Mouse (Mus musculus): ENCODE results near the gene Vta1. TPM values are rescaled to one million over a fixed set of nuclear protein-coding genes. Genes with fewer than 3 reads are reported as not detected.

The Vta1 gene
- polyA plus RNA-seq, 1 experiment from 2014 or later: 91.8 TPM

DNA sequence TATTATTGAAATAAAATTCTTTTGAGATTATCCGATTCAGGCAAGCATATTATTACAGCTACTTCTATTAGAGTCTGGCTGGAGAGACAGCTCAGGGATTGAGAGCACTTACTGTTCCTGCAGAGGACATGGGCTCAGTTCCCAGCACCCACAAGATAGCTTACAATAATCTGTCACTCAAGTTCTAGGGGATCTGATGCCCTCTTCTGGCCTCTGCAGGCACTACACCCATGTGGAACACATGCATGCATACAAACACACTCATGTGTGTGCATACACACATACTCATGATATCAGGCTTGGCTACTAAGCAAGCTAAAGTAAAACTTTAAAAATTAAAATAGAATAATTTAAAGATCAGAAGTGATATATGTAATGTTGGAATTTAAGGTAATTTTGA, 19.7 kb downstream of the Vta1 start:
- Histone ChIP-seq H3K4me1 (ENCODE audit: control insufficient read depth, insufficient read depth, low read length) (no peaks in the 10 kb centered on the region), H3K9me3 (replicated peaks; ENCODE audit: control insufficient read depth, low read length) (no peaks in the 10 kb centered on the region), H3K27me3 (ENCODE audit: control insufficient read depth, insufficient read depth, low read length) (no peaks in the 10 kb centered on the region), H3K9ac (ENCODE audit: low read depth, low read length) (no peak overlapping the region), H3K4me2 (no peak overlapping the region), H3K4me3 (ENCODE audit: low read depth, low read length) (no peak overlapping the region), H3K27ac (ENCODE audit: low read depth, low read length) (no peak overlapping the region), H3K36me3 (ENCODE audit: control insufficient read depth, insufficient read depth, low read length) (no peaks in the 10 kb centered on the region)
- 94% methylated on average over 1 of the region's 1 CpGs for WGBS (ENCODE audit: insufficient replicate concordance)
- no peak for ATAC-seq (replicated peaks; ENCODE audit: insufficient number of reproducible peaks, low FRiP score, low TSS enrichment)

GRCm38 (mm10) chr10:14666147-14666546, 39.2 kb downstream of the Vta1 start:
- ATAC-seq (replicated peaks; ENCODE audit: insufficient number of reproducible peaks, low FRiP score, low TSS enrichment): no peak
- Histone ChIP-seq H3K27me3 (ENCODE audit: control insufficient read depth, insufficient read depth, low read length) (no peaks in the 10 kb centered on the region), H3K4me2 (no peak overlapping the region), H3K9me3 (replicated peaks; ENCODE audit: control insufficient read depth, low read length) (no peaks in the 10 kb centered on the region), H3K36me3 (ENCODE audit: control insufficient read depth, insufficient read depth, low read length) (peaks cover 7% of the 10 kb centered on the region), H3K4me1 (ENCODE audit: control insufficient read depth, insufficient read depth, low read length) (no peaks in the 10 kb centered on the region), H3K27ac (ENCODE audit: low read depth, low read length) (no peak overlapping the region), H3K4me3 (ENCODE audit: low read depth, low read length) (no peak overlapping the region), H3K9ac (ENCODE audit: low read depth, low read length) (no peak overlapping the region)
- 83% methylated on average over 2 of the region's 2 CpGs for WGBS (ENCODE audit: insufficient replicate concordance)

DNA sequence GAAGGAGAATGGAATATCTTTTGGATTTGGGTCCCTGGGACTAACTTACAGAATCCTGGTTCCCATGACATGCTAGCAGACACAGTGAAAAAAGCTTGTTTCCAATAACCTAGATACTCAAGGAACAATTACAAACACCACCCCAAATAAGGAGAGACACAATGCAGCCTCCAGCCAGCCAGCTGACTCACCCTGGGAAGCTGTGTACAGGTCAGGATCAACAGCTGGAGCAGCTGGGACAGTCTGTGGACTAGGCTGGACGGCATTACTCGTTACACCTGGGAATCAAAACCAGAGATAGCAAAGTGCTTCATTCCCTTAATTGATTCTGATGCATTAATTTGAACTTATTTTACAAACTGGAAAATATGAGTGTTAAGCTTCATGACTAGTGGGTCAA, 44.5 kb downstream of the Vta1 start:
- Histone ChIP-seq H3K4me2 (no peak overlapping the region), H3K4me1 (ENCODE audit: control insufficient read depth, insufficient read depth, low read length) (no peaks in the 10 kb centered on the region), H3K27ac (ENCODE audit: low read depth, low read length) (no peak overlapping the region), H3K27me3 (ENCODE audit: control insufficient read depth, insufficient read depth, low read length) (no peaks in the 10 kb centered on the region), H3K36me3 (ENCODE audit: control insufficient read depth, insufficient read depth, low read length) (peaks cover 4% of the 10 kb centered on the region; the same call in 1 of the 2 replicates), H3K9ac (ENCODE audit: low read depth, low read length) (no peak overlapping the region), H3K9me3 (replicated peaks; ENCODE audit: control insufficient read depth, low read length) (no peaks in the 10 kb centered on the region), H3K4me3 (ENCODE audit: low read depth, low read length) (no peak overlapping the region)
- ATAC-seq (replicated peaks; ENCODE audit: insufficient number of reproducible peaks, low FRiP score, low TSS enrichment): no peak
- 90% methylated on average over 2 of the region's 2 CpGs for WGBS (ENCODE audit: insufficient replicate concordance)

- no peaks in the 10 kb centered on the region for H3K9me3 ChIP-seq (replicated peaks; ENCODE audit: control insufficient read depth, low read length)
- ATAC-seq (replicated peaks; ENCODE audit: insufficient number of reproducible peaks, low FRiP score, low TSS enrichment): no peak
- no peaks in the 10 kb centered on the region for H3K4me1 ChIP-seq (ENCODE audit: control insufficient read depth, insufficient read depth, low read length)
Measured at GRCm38 (mm10) chr10:14639635-14640034, 65.7 kb downstream of the Vta1 start.

GRCm38 (mm10) chr10:14639043-14639442, 66.3 kb downstream of the Vta1 start:
- Histone ChIP-seq H3K4me2 (no peak overlapping the region), H3K9ac (ENCODE audit: low read depth, low read length) (no peak overlapping the region), H3K27me3 (ENCODE audit: control insufficient read depth, insufficient read depth, low read length) (no peaks in the 10 kb centered on the region), H3K36me3 (ENCODE audit: control insufficient read depth, insufficient read depth, low read length) (no peaks in the 10 kb centered on the region), H3K27ac (ENCODE audit: low read depth, low read length) (no peak overlapping the region), H3K9me3 (replicated peaks; ENCODE audit: control insufficient read depth, low read length) (no peaks in the 10 kb centered on the region), H3K4me1 (ENCODE audit: control insufficient read depth, insufficient read depth, low read length) (no peaks in the 10 kb centered on the region), H3K4me3 (ENCODE audit: low read depth, low read length) (no peak overlapping the region)
- ATAC-seq (replicated peaks; ENCODE audit: insufficient number of reproducible peaks, low FRiP score, low TSS enrichment): no peak
- WGBS (ENCODE audit: insufficient replicate concordance): 77% methylated on average over 4 of the region's 4 CpGs

More at GRCm38 (mm10) chr10:14639635-14640034, 65.7 kb downstream of the Vta1 start:
- H3K27me3 ChIP-seq (ENCODE audit: control insufficient read depth, insufficient read depth, low read length): no peaks in the 10 kb centered on the region
- no peak overlapping the region for H3K4me2 ChIP-seq
- H3K36me3 ChIP-seq (ENCODE audit: control insufficient read depth, insufficient read depth, low read length): no peaks in the 10 kb centered on the region
- H3K4me3 ChIP-seq (ENCODE audit: low read depth, low read length): no peak overlapping the region
- H3K9ac ChIP-seq (ENCODE audit: low read depth, low read length): no peak overlapping the region
- no peak overlapping the region for H3K27ac ChIP-seq (ENCODE audit: low read depth, low read length)
- 73% methylated on average over 1 of the region's 1 CpGs for whole genome bisulfite sequencing (ENCODE audit: insufficient replicate concordance)

- no peak overlapping the region for H3K27ac ChIP-seq (ENCODE audit: low read depth, low read length)
- H3K4me3 ChIP-seq (ENCODE audit: low read depth, low read length): no peak overlapping the region
- WGBS (ENCODE audit: insufficient replicate concordance): 89% methylated on average over 1 of the region's 1 CpGs
- H3K9me3 ChIP-seq (replicated peaks; ENCODE audit: control insufficient read depth, low read length): no peaks in the 10 kb centered on the region
- H3K27me3 ChIP-seq (ENCODE audit: control insufficient read depth, insufficient read depth, low read length): no peaks in the 10 kb centered on the region
- H3K4me1 ChIP-seq (ENCODE audit: control insufficient read depth, insufficient read depth, low read length): no peaks in the 10 kb centered on the region
- no peak overlapping the region for H3K9ac ChIP-seq (ENCODE audit: low read depth, low read length)
- no peaks in the 10 kb centered on the region for H3K36me3 ChIP-seq (ENCODE audit: control insufficient read depth, insufficient read depth, low read length)
- no peak for ATAC-seq (replicated peaks; ENCODE audit: insufficient number of reproducible peaks, low FRiP score, low TSS enrichment)
- H3K4me2 ChIP-seq: no peak overlapping the region
Measured at GRCm38 (mm10) chr10:14625706-14626105, 79.7 kb downstream of the Vta1 start.

DNA sequence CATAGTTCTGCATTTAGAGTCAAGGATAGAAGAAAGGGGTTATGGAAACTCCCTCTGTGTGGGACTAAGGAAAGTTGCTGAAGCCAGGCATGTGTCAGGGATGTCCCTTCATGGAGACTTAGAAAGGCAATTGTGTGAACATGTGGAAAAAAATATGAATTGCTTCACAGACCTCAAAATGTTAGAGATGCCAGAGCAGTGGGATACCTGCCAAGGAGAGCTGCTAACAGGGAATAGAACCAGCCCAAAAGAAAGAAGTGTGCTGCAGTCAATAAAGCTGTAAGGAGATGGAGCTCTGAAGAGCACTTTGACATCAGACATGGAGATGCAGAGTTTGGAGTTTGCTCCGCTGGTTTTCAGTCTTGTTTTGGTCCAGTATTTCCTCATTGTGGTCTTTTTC, 86.2 kb downstream of the Vta1 start:
- 64% methylated on average over 1 of the region's 1 CpGs for WGBS (ENCODE audit: insufficient replicate concordance)
- no peak overlapping the region for H3K4me2 ChIP-seq
- H3K27ac ChIP-seq (ENCODE audit: low read depth, low read length): no peak overlapping the region
- no peaks in the 10 kb centered on the region for H3K4me1 ChIP-seq (ENCODE audit: control insufficient read depth, insufficient read depth, low read length)
- no peaks in the 10 kb centered on the region for H3K9me3 ChIP-seq (replicated peaks; ENCODE audit: control insufficient read depth, low read length)
- no peak for ATAC-seq (replicated peaks; ENCODE audit: insufficient number of reproducible peaks, low FRiP score, low TSS enrichment)
- H3K27me3 ChIP-seq (ENCODE audit: control insufficient read depth, insufficient read depth, low read length): no peaks in the 10 kb centered on the region
- no peak overlapping the region for H3K9ac ChIP-seq (ENCODE audit: low read depth, low read length)
- no peak overlapping the region for H3K4me3 ChIP-seq (ENCODE audit: low read depth, low read length)
- no peaks in the 10 kb centered on the region for H3K36me3 ChIP-seq (ENCODE audit: control insufficient read depth, insufficient read depth, low read length)

DNA sequence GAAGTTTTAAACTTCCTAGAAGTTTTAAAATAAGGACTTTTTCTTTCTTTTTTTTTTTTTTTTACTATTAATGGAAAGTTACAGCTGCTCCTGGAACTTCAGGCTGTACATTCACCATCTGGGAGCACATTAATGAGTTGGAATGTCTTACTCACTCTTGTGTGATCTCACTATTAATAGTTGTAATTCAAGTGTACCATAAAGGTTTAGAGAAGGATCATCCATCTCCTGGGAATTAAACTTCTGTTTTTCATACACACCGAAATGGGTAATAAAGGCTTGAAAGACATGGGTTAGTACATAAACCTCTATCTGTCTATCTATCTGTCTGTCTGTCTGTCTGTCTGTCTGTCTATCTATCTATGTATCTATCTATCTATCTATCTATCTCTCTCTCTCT, 87.1 kb downstream of the Vta1 start:
- no peak overlapping the region for H3K4me2 ChIP-seq
- ATAC-seq (replicated peaks; ENCODE audit: insufficient number of reproducible peaks, low FRiP score, low TSS enrichment): no peak
- no peak overlapping the region for H3K9ac ChIP-seq (ENCODE audit: low read depth, low read length)
- no peak overlapping the region for H3K4me3 ChIP-seq (ENCODE audit: low read depth, low read length)
- H3K27me3 ChIP-seq (ENCODE audit: control insufficient read depth, insufficient read depth, low read length): no peaks in the 10 kb centered on the region
- 0 out of 2 replicates have a peak, but pooled peaks cover 3% of the 10 kb centered on the region for H3K9me3 ChIP-seq (replicated peaks; ENCODE audit: control insufficient read depth, low read length)
- H3K27ac ChIP-seq (ENCODE audit: low read depth, low read length): no peak overlapping the region
- H3K4me1 ChIP-seq (ENCODE audit: control insufficient read depth, insufficient read depth, low read length): no peaks in the 10 kb centered on the region
- 80% methylated on average over 1 of the region's 1 CpGs for WGBS (ENCODE audit: insufficient replicate concordance)
- no peaks in the 10 kb centered on the region for H3K36me3 ChIP-seq (ENCODE audit: control insufficient read depth, insufficient read depth, low read length)

GRCm38 (mm10) chr10:14615441-14615840, 89.9 kb downstream of the Vta1 start:
- Histone ChIP-seq H3K4me2 (no peak overlapping the region), H3K27ac (ENCODE audit: low read depth, low read length) (no peak overlapping the region), H3K9me3 (replicated peaks; ENCODE audit: control insufficient read depth, low read length) (0 out of 2 replicates have a peak, but pooled peaks cover 3% of the 10 kb centered on the region), H3K4me1 (ENCODE audit: control insufficient read depth, insufficient read depth, low read length) (no peaks in the 10 kb centered on the region), H3K4me3 (ENCODE audit: low read depth, low read length) (no peak overlapping the region), H3K27me3 (ENCODE audit: control insufficient read depth, insufficient read depth, low read length) (no peaks in the 10 kb centered on the region), H3K36me3 (ENCODE audit: control insufficient read depth, insufficient read depth, low read length) (no peaks in the 10 kb centered on the region), H3K9ac (ENCODE audit: low read depth, low read length) (no peak overlapping the region)
- ATAC-seq (replicated peaks; ENCODE audit: insufficient number of reproducible peaks, low FRiP score, low TSS enrichment): no peak

Data from heart, embryonic 11.5 days (tissue).